Mouse (Mus musculus): ENCODE measurements around the gene Slitrk3.

DNA sequence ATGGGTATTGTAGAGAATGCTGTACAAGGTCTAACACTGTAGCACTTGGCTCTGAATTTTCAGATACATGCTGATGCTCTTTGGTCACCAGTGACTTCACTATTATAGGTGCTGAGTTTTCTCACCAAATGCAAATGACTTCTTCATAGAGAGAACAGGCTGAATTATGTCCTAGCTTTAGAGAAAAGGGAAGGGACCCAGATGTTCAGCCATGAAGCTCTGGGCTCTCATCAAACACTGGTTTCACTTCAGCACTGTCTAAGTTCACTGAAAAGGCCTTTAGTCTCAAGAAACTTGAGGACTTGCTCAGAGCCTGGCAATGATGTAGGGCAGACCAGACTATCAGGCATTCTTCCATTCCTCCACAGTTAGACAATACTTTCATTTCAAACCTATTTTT is 15.3 kb downstream of the Slitrk3 start:
- no peak for TF ChIP-seq POLR2A (IDR thresholded peaks at IDR 0.05; ENCODE audit: insufficient read length, low read depth)
- TF ChIP-seq POLR2AphosphoS2 (IDR thresholded peaks at IDR 0.05; ENCODE audit: insufficient read length, low read depth) = no peak
- no peak for TF ChIP-seq USF1 (IDR thresholded peaks at IDR 0.05; ENCODE audit: low read depth)
- TF ChIP-seq TCF12 (IDR thresholded peaks at IDR 0.05; ENCODE audit: insufficient read depth, poor library complexity, severe bottlenecking) = no peak
- TF ChIP-seq E2F4 (IDR thresholded peaks at IDR 0.05; ENCODE audit: insufficient read depth) = no peak
- no peak for TF ChIP-seq MYOD1 (IDR thresholded peaks at IDR 0.05; ENCODE audit: control insufficient read depth in 1 of 3, insufficient read length in 2 of 3, low read depth in 2 of 3)
- TF ChIP-seq CEBPB (IDR thresholded peaks at IDR 0.05; ENCODE audit: insufficient read depth, poor library complexity, severe bottlenecking) = no peak
- no peak for TF ChIP-seq SRF (IDR thresholded peaks at IDR 0.05; ENCODE audit: control insufficient read depth, insufficient read length, low read depth)
